Mouse (Mus musculus) stomach, postnatal 0 days (tissue): Measurements from ENCODE around the gene Dusp28.

Experiments used
- CTCF ChIP-seq: IDR thresholded peaks from 2 replicates; pipeline ENCODE4 v1.5.1; 2016; ENCODE audit warnings: antibody characterized with exemption, low read depth, mild to moderate bottlenecking, moderate library complexity
- EP300 ChIP-seq: optimal IDR thresholded peaks from 2 replicates; pipeline ENCODE3; 2016; ENCODE audit warnings: antibody characterized with exemption

- TF ChIP-seq EP300 (no peak), CTCF (no peak)
These were observed 29.3 kb upstream of the Dusp28 start for GRCm38 (mm10) chr1:92877431-92877978.
